Mouse (Mus musculus) inflammation-experienced regulatory T-cells, adult 6 months (primary cell): ENCODE measurements at regions not wholly inside any gene's neighbourhood (a gene's known extent, or its start where the extent isn't known, plus 50 kb on each side); places are given as distances from the start of the nearest gene placed in this dataset.
A peak's percentile ranks its signal among the peaks of the same experiment; 100 is the strongest.

Source experiments
- ATAC-seq: one replicate; pipeline ENCODE4 v1.8.0; 2017

- peak; percentile 89 for ATAC-seq
Measured at GRCm38 (mm10) chr3:52197982-52198750, 70.0 kb upstream of the Foxo1 start.

GRCm38 (mm10) chr3:52198751-52199738 is 69.1 kb upstream of the Foxo1 start:
- ATAC-seq: peak; percentile 36

- ATAC-seq: no peak
Measured at GRCm38 (mm10) chr3:52200106-52200505, 68.0 kb upstream of the Foxo1 start.

GRCm38 (mm10) chr3:52210556-52211302 is 57.4 kb upstream of the Foxo1 start:
- ATAC-seq: no peak

- no peak for ATAC-seq
Measured at GRCm38 (mm10) chr3:52211303-52211695, 56.8 kb upstream of the Foxo1 start.

- ATAC-seq: no peak
Measured at GRCm38 (mm10) chr3:52214114-52214513, 54.0 kb upstream of the Foxo1 start.

GRCm38 (mm10) chr3:52215083-52215482 is 53.1 kb upstream of the Foxo1 start:
- no peak for ATAC-seq
